ENCODE assay signal across 14 mouse cellular contexts in the genomic region with DNA sequence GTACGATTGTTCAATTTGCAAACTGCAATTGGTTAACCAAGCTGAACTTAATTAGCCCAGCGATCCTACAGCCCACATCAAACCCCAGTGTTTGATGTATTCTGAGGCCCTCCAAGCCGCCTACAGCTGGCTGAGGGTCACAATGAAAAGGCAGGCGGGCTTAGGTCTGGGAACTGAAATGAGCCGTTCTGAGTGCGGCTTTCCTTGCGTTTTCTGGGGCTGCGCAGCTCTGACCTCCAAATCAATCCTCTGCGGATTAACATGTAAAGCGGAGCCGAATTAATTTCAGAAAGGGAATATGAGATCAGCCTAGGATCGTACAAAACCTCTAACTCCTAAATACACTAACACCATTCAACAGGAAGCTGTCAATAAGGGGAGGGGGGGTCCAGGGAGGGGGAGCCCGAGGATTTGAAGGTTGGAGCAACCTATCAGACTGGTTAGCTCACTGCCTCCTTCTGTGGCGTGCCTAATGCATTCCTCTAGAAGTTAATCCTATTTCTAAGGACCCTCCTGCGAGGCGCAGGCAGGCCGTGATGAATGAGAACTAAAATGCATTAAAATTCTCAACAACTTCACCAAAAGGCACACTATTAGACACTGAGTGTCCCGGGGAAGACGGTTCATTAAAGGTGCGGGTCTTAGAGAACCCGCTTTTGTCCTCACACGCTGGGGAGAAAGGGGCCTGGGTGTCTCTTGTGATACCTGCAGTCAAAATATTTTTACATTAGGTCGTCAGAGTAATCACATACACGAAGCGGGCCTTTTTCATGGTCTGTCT.
DNase-seq lines count a peak whose midpoint lies in the region; ATAC-seq lines count a peak whose summit lies in the region.
"Had no signal": no experiment of that assay in that cellular context is flagged by ENCODE, and none has a peak within 500 bp of the region (broad histone marks: within the 10 kb centered on the region; RNA-seq: fewer than 3 reads in every experiment).

No protein-coding gene starts in this region.

- H3K9ac ChIP-seq in embryonic facial prominence, embryonic 11.5 days (replicated peaks; ENCODE audit: low read length): no peak overlapping the region
- H3K9ac ChIP-seq in hindbrain, embryonic 12.5 days: no peak overlapping the region
- no peak overlapping the region for H3K9ac ChIP-seq in midbrain, embryonic 14.5 days (replicated peaks; ENCODE audit: low read length)

- H3K36me3 ChIP-seq in embryonic facial prominence, embryonic 11.5 days (replicated peaks; ENCODE audit: control insufficient read depth, insufficient read depth, low read depth, low read length): no peaks in the 10 kb centered on the region
- H3K36me3 ChIP-seq in hindbrain, embryonic 12.5 days: no peaks in the 10 kb centered on the region
- no peaks in the 10 kb centered on the region for H3K36me3 ChIP-seq in midbrain, embryonic 14.5 days (ENCODE audit: control insufficient read depth, insufficient read depth, low read length)

- H3K27ac ChIP-seq in embryonic facial prominence, embryonic 11.5 days (replicated peaks; ENCODE audit: low read depth, low read length): no peak overlapping the region
- H3K27ac ChIP-seq in hindbrain, embryonic 12.5 days: peak overlapping the region; percentile 35; the same call in 1 of the 2 replicates
- H3K27ac ChIP-seq in midbrain, embryonic 14.5 days (replicated peaks; ENCODE audit: low read depth, low read length): no peak overlapping the region
- H3K27ac ChIP-seq: left cerebral cortex, adult 2 months had no signal

- WGBS in embryonic facial prominence, embryonic 11.5 days: 6% methylated on average over 25 of the region's 25 CpGs
- 9% methylated on average over 25 of the region's 25 CpGs for WGBS in hindbrain, embryonic 12.5 days
- 3% methylated on average over 25 of the region's 25 CpGs for WGBS in midbrain, embryonic 14.5 days

- no peaks in the 10 kb centered on the region for H3K4me1 ChIP-seq in embryonic facial prominence, embryonic 11.5 days (ENCODE audit: control insufficient read depth, insufficient read depth, low read length)
- H3K4me1 ChIP-seq in hindbrain, embryonic 12.5 days: peaks cover 31% of the 10 kb centered on the region
- peaks cover 26% of the 10 kb centered on the region for H3K4me1 ChIP-seq in midbrain, embryonic 14.5 days (ENCODE audit: control insufficient read depth, insufficient read depth, low read length)

- H3K27me3 ChIP-seq in embryonic facial prominence, embryonic 11.5 days (ENCODE audit: control insufficient read depth, insufficient read depth, low read length): peaks cover 13% of the 10 kb centered on the region
- peaks cover 56% of the 10 kb centered on the region for H3K27me3 ChIP-seq in hindbrain, embryonic 12.5 days
- peaks cover 80% of the 10 kb centered on the region for H3K27me3 ChIP-seq in midbrain, embryonic 14.5 days (ENCODE audit: control insufficient read depth, insufficient read depth, low read length)
- H3K27me3 ChIP-seq: CH12.LX had no signal

- peak; percentile 10 for DNase-seq in Muller cell, postnatal 12 days (ENCODE audit: inconsistent ontology term)
- DNase-seq in embryonic facial prominence, embryonic 11.5 days (ENCODE audit: low spot score): peak; percentile 72
- DNase-seq in midbrain, embryonic 14.5 days: peak; percentile 79
- DNase-seq in gastrocnemius, postnatal 4 days (ENCODE audit: low spot score in 2 of 2): no peak
- DNase-seq in lung, postnatal 4 days: no peak
- no peak for DNase-seq in kidney, postnatal 14 days
- DNase-seq: heart, adult 11 months; lung, adult 18-20 months; thymus, postnatal 14 days had no signal

- no peak overlapping the region for H3K4me3 ChIP-seq in embryonic facial prominence, embryonic 11.5 days (ENCODE audit: low read depth, low read length)
- no peak overlapping the region for H3K4me3 ChIP-seq in hindbrain, embryonic 12.5 days
- 0 out of 2 replicates have a peak overlapping the region, but pooled peaks have one; percentile 3 for H3K4me3 ChIP-seq in midbrain, embryonic 14.5 days (replicated peaks; ENCODE audit: low read depth, low read length)
- H3K4me3 ChIP-seq: left cerebral cortex, adult 2 months had no signal

- no peak overlapping the region for H3K4me2 ChIP-seq in embryonic facial prominence, embryonic 11.5 days (ENCODE audit: low read depth, low read length)
- H3K4me2 ChIP-seq in hindbrain, embryonic 12.5 days (replicated peaks): peak overlapping the region; percentile 39
- H3K4me2 ChIP-seq in midbrain, embryonic 14.5 days (ENCODE audit: low read length): peak overlapping the region; percentile 39

- H3K9me3 ChIP-seq in embryonic facial prominence, embryonic 11.5 days (replicated peaks; ENCODE audit: control insufficient read depth, low read length): no peaks in the 10 kb centered on the region
- H3K9me3 ChIP-seq in hindbrain, embryonic 12.5 days (replicated peaks): no peaks in the 10 kb centered on the region
- no peaks in the 10 kb centered on the region for H3K9me3 ChIP-seq in midbrain, embryonic 14.5 days (ENCODE audit: control insufficient read depth, low read length)

- peak; percentile 64 for ATAC-seq in embryonic facial prominence, embryonic 11.5 days (replicated peaks; ENCODE audit: insufficient number of reproducible peaks, low FRiP score, low TSS enrichment, low read depth)
- ATAC-seq in hindbrain, embryonic 12.5 days (ENCODE audit: low FRiP score): peak; percentile 56
- peak; percentile 79 for ATAC-seq in midbrain, embryonic 14.5 days (ENCODE audit: low FRiP score, low TSS enrichment)
- no peak for ATAC-seq in megakaryocyte progenitor cell, adult 5-6 weeks (replicated peaks; ENCODE audit: poor library complexity)
- ATAC-seq: intestine, embryonic 16.5 days had no signal

Comparison
In these comparisons a context has a peak if more than half of its experiments do, and no peak if none do; other contexts are left out.
1. DNase-seq: peak in Muller cell, postnatal 12 days (single experiment), embryonic facial prominence, embryonic 11.5 days (single experiment) and midbrain, embryonic 14.5 days (single experiment); none in gastrocnemius, postnatal 4 days (0 of 2), lung, postnatal 4 days (0 of 2) and kidney, postnatal 14 days (single experiment).